Mouse (Mus musculus): Measurements from ENCODE around the gene Cfap46. TPM values are rescaled to one million over a fixed set of nuclear protein-coding genes. Genes with fewer than 3 reads are reported as not detected.

The Cfap46 gene
- polyA plus RNA-seq, 1 experiment from 2014 or later = 3.4 TPM

- H3K36me3 ChIP-seq (ENCODE audit: control insufficient read depth, insufficient read depth, low read length) = no peaks in the 10 kb centered on the region
- H3K9me3 ChIP-seq (ENCODE audit: control insufficient read depth, low read length) = no peaks in the 10 kb centered on the region
- H3K9ac ChIP-seq (ENCODE audit: low read depth, low read length) = no peak overlapping the region
- H3K27ac ChIP-seq (ENCODE audit: low read depth, low read length) = no peak overlapping the region
- peak overlapping the region; percentile 17 for H3K4me2 ChIP-seq (ENCODE audit: low read length)
- H3K4me3 ChIP-seq (ENCODE audit: low read length) = no peak overlapping the region; the same call in 1 of the 2 replicates
- H3K27me3 ChIP-seq (replicated peaks; ENCODE audit: control insufficient read depth, insufficient read depth, low read length) = peaks cover 60% of the 10 kb centered on the region
- peaks cover 19% of the 10 kb centered on the region for H3K4me1 ChIP-seq (ENCODE audit: control insufficient read depth, insufficient read depth, low read depth, low read length)
- 2% methylated on average over 53 of the region's 53 CpGs for WGBS
- no peak for ATAC-seq
Observed at GRCm38 (mm10) chr7:139584221-139585175, 99.1 kb downstream of the Cfap46 start.

- H3K36me3 ChIP-seq (ENCODE audit: control insufficient read depth, insufficient read depth, low read length) = no peaks in the 10 kb centered on the region
- H3K27me3 ChIP-seq (replicated peaks; ENCODE audit: control insufficient read depth, insufficient read depth, low read length) = peaks cover 64% of the 10 kb centered on the region
- no peak overlapping the region for H3K9ac ChIP-seq (ENCODE audit: low read depth, low read length)
- 11% methylated on average over 17 of the region's 17 CpGs for WGBS
- H3K9me3 ChIP-seq (ENCODE audit: control insufficient read depth, low read length) = no peaks in the 10 kb centered on the region
- H3K27ac ChIP-seq (ENCODE audit: low read depth, low read length) = no peak overlapping the region
- no peak for ATAC-seq
- H3K4me2 ChIP-seq (ENCODE audit: low read length) = no peak overlapping the region
- peaks cover 19% of the 10 kb centered on the region for H3K4me1 ChIP-seq (ENCODE audit: control insufficient read depth, insufficient read depth, low read depth, low read length)
- no peak overlapping the region for H3K4me3 ChIP-seq (ENCODE audit: low read length)
Observed at GRCm38 (mm10) chr7:139583094-139583737, 100.4 kb downstream of the Cfap46 start.

GRCm38 (mm10) chr7:139582595-139582994 is 101.0 kb downstream of the Cfap46 start, which contains the start of gene Nkx6-2:
TSS of gene Nkx6-2 (minus strand) at chr7:139582797.
- H3K27me3 ChIP-seq (replicated peaks; ENCODE audit: control insufficient read depth, insufficient read depth, low read length) = peaks cover 69% of the 10 kb centered on the region
- peak; percentile 46; the same call in 1 of the 2 replicates for ATAC-seq
- H3K4me1 ChIP-seq (ENCODE audit: control insufficient read depth, insufficient read depth, low read depth, low read length) = peaks cover 19% of the 10 kb centered on the region
- under 1% methylated on average over 48 of the region's 56 CpGs for WGBS
- H3K36me3 ChIP-seq (ENCODE audit: control insufficient read depth, insufficient read depth, low read length) = no peaks in the 10 kb centered on the region
- peak within 1 kb of the TSS; percentile 29 for H3K9ac ChIP-seq (ENCODE audit: low read depth, low read length)
- peak within 1 kb of the TSS; percentile 38 for H3K4me3 ChIP-seq (ENCODE audit: low read length)
- H3K9me3 ChIP-seq (ENCODE audit: control insufficient read depth, low read length) = no peaks in the 10 kb centered on the region
- peak within 1 kb of the TSS; percentile 49 for H3K4me2 ChIP-seq (ENCODE audit: low read length)
- no peak within 1 kb of the TSS for H3K27ac ChIP-seq (ENCODE audit: low read depth, low read length)

GRCm38 (mm10) chr7:139581801-139582571 is 101.6 kb downstream of the Cfap46 start:
- Histone ChIP-seq H3K9ac (ENCODE audit: low read depth, low read length) (peak overlapping the region; percentile 29), H3K4me3 (ENCODE audit: low read length) (peak overlapping the region; percentile 38), H3K36me3 (ENCODE audit: control insufficient read depth, insufficient read depth, low read length) (no peaks in the 10 kb centered on the region), H3K27me3 (replicated peaks; ENCODE audit: control insufficient read depth, insufficient read depth, low read length) (peaks cover 68% of the 10 kb centered on the region), H3K4me1 (ENCODE audit: control insufficient read depth, insufficient read depth, low read depth, low read length) (peaks cover 19% of the 10 kb centered on the region), H3K4me2 (ENCODE audit: low read length) (peak overlapping the region; percentile 49), H3K27ac (ENCODE audit: low read depth, low read length) (no peak overlapping the region), H3K9me3 (ENCODE audit: control insufficient read depth, low read length) (no peaks in the 10 kb centered on the region)
- peak; percentile 9; the same call in 1 of the 2 replicates for ATAC-seq
- under 1% methylated on average over 76 of the region's 82 CpGs for whole genome bisulfite sequencing

- H3K9ac ChIP-seq (ENCODE audit: low read depth, low read length) = no peak overlapping the region
- no peak for ATAC-seq
Observed at GRCm38 (mm10) chr7:139580851-139581775, 102.5 kb downstream of the Cfap46 start.

GRCm38 (mm10) chr7:139579261-139579905 is 104.2 kb downstream of the Cfap46 start:
- Histone ChIP-seq H3K9ac (ENCODE audit: low read depth, low read length) (no peak overlapping the region), H3K27me3 (replicated peaks; ENCODE audit: control insufficient read depth, insufficient read depth, low read length) (peaks cover 62% of the 10 kb centered on the region), H3K4me3 (ENCODE audit: low read length) (no peak overlapping the region), H3K4me1 (ENCODE audit: control insufficient read depth, insufficient read depth, low read depth, low read length) (peaks cover 16% of the 10 kb centered on the region), H3K36me3 (ENCODE audit: control insufficient read depth, insufficient read depth, low read length) (no peaks in the 10 kb centered on the region), H3K4me2 (ENCODE audit: low read length) (no peak overlapping the region), H3K27ac (ENCODE audit: low read depth, low read length) (no peak overlapping the region), H3K9me3 (ENCODE audit: control insufficient read depth, low read length) (no peaks in the 10 kb centered on the region)
- ATAC-seq = no peak
- WGBS = 64% methylated on average over 21 of the region's 21 CpGs

More at GRCm38 (mm10) chr7:139580851-139581775, 102.5 kb downstream of the Cfap46 start:
- no peaks in the 10 kb centered on the region for H3K36me3 ChIP-seq (ENCODE audit: control insufficient read depth, insufficient read depth, low read length)
- H3K4me2 ChIP-seq (ENCODE audit: low read length) = peak overlapping the region; percentile 49
- peaks cover 19% of the 10 kb centered on the region for H3K4me1 ChIP-seq (ENCODE audit: control insufficient read depth, insufficient read depth, low read depth, low read length)
- no peaks in the 10 kb centered on the region for H3K9me3 ChIP-seq (ENCODE audit: control insufficient read depth, low read length)
- H3K27me3 ChIP-seq (replicated peaks; ENCODE audit: control insufficient read depth, insufficient read depth, low read length) = peaks cover 68% of the 10 kb centered on the region
- peak overlapping the region; percentile 38 for H3K4me3 ChIP-seq (ENCODE audit: low read length)
- WGBS = 2% methylated on average over 78 of the region's 78 CpGs
- H3K27ac ChIP-seq (ENCODE audit: low read depth, low read length) = no peak overlapping the region

- H3K9me3 ChIP-seq (ENCODE audit: control insufficient read depth, low read length) = no peaks in the 10 kb centered on the region
- peaks cover 48% of the 10 kb centered on the region for H3K27me3 ChIP-seq (replicated peaks; ENCODE audit: control insufficient read depth, insufficient read depth, low read length)
- H3K27ac ChIP-seq (ENCODE audit: low read depth, low read length) = no peak overlapping the region
- ATAC-seq = 0 out of 2 replicates have a peak, but pooled peaks have one; percentile 5
- H3K4me1 ChIP-seq (ENCODE audit: control insufficient read depth, insufficient read depth, low read depth, low read length) = 0 out of 2 replicates have a peak, but pooled peaks cover under 1% of the 10 kb centered on the region
- no peak overlapping the region for H3K9ac ChIP-seq (ENCODE audit: low read depth, low read length)
- WGBS = 62% methylated on average over 16 of the region's 16 CpGs
- H3K4me3 ChIP-seq (ENCODE audit: low read length) = no peak overlapping the region
- H3K4me2 ChIP-seq (ENCODE audit: low read length) = no peak overlapping the region
- no peaks in the 10 kb centered on the region for H3K36me3 ChIP-seq (ENCODE audit: control insufficient read depth, insufficient read depth, low read length)
Observed at GRCm38 (mm10) chr7:139576064-139576686, 107.4 kb downstream of the Cfap46 start.
